Mouse (Mus musculus) brain, embryonic 14.5 days (tissue): ENCODE measurements at regions not wholly inside any gene's neighbourhood (a gene's known extent, or its start where the extent isn't known, plus 50 kb on each side); places are given as distances from the start of the nearest gene placed in this dataset.

Experiments
- CTCF ChIP-seq: fragments of 200-500 bp; IDR thresholded peaks from 2 replicates; pipeline ENCODE4 v1.5.1; 2012; ENCODE audit warnings: inconsistent platforms, mild to moderate bottlenecking, moderate library complexity, borderline replicate concordance; ENCODE audit not compliant: insufficient read depth, insufficient read length; ENCODE audit errors: extremely low read depth
- POLR2A ChIP-seq: fragments of 200-500 bp; IDR thresholded peaks from 2 replicates; pipeline ENCODE4 v1.6.1; 2012; ENCODE audit warnings: mild to moderate bottlenecking, inconsistent platforms, borderline replicate concordance; ENCODE audit not compliant: poor library complexity, insufficient read depth, insufficient read length, severe bottlenecking; ENCODE audit errors: extremely low read depth

- no peak for TF ChIP-seq CTCF
- TF ChIP-seq POLR2A: no peak
Observed at GRCm38 (mm10) chr1:79984721-79985120, 123.7 kb upstream of the Serpine2 start.
